Mouse (Mus musculus) cerebellum, postnatal 10 days (tissue): ENCODE measurements around the gene Dhx57.
"Not testable (repeated sequence)": the region's sequence is repeated elsewhere in the genome, so short reads cannot be mapped to it uniquely, and the experiment has no call there.

Source experiments
- DNase-seq, 2 experiments: peaks; one replicate each; pipeline ENCODE4 v3.0.0; 2021; ENCODE audit warnings: mixed read lengths in 2 of 2

Dhx57 gene

DNA sequence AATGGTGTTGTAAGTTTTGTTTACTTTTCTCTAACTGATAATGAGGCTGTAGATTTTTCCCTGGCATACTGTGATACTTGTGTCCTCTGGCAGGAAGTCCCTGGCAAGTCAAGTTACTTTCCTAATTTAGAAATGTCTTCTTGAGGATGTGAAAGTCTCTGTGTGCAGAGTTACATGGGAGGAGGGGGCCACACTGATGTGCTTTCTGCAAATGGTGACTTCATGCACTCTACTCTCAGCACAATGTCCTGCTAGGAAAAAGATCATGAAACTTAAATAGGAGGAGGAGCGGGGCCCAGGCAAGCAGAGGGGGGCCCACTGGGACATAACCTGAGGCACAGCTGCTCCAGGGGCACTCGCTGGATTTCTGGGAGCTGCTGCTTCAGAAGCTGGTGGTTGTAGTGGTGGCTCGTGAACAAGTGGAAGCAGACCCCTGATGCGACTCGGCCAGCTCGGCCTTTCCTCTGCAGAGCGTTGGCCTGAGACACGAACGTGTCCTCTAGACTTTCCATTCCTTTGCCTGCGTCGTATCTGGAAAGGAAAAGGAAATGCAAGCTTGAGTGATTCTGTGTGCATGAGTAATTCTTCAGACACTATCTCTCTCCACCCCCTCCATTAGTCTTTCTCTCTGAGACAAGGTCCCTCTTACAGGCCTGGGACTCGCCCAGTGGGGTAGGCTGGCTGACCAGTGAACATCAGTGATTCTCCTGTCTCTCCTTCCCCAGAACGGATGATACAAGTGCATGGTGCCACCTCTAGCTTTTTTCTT is 37.3 kb downstream of the Dhx57 start:
- DNase-seq, result no peak

DNA sequence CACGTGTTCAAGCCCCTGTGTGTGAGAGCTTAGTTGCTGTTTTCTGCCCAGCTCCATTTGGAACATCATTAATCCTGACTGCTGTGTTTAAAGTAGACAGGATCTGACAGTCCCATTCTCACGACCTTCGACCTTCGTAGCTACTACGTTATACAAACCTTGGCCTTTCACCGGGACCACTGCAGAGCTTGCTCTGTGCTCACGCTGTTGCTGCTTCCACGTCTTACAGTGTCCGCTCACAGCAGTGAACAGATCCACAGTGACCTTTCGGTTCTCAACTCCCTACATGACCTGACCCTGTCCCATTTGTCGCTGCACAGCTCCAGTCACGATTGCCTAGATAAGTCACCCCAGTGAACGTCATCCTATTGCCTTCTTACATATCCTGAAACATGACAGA is 47.2 kb downstream of the Dhx57 start:
- DNase-seq, result no peak

DNA sequence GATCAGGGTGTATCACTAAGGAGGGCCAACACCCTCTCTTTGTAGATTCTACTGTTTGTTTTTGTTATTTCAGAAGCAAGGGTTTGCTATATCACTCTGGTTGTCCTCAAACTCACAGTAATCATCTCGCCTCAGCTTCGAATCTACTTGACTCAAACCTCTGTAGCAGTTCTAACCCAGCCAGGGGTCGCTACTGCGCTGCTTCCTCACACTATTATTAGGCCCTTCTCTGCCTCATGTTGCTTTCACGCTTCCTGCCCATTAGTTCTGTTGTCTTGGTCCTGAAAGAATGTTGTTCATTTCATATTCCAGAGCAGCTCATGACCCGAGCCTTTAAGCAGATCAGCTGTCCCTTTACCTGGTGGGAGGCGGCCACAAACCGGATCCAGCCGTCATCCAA is 48.7 kb downstream of the Dhx57 start:
- DNase-seq, result no peak

GRCm38 (mm10) chr17:80237475-80237874 is 52.8 kb downstream of the Dhx57 start:
- no peak for DNase-seq

GRCm38 (mm10) chr17:80236805-80237204 is 53.5 kb downstream of the Dhx57 start:
- no peak for DNase-seq

DNA sequence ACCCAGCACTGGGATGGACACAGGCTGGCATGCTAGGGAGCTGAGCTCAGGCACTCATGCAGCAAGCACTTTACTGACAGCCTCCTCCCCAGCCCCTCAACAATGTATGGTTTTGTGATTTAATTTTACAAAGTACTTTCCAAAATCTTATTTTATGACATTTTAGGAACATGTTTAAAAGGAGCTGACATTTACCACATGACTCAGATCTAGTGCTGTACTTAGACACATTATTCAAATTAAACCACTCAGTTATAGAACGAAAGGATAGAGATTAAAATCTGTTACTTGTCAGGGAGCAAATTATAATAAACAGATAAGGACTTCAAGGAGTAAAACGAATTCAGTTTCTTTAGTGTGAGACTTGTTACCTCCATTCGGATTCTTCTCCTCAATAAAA is 54.8 kb downstream of the Dhx57 start:
- DNase-seq, result no peak

- no peak for DNase-seq
Measured at GRCm38 (mm10) chr17:80234376-80234775, 55.9 kb downstream of the Dhx57 start.

GRCm38 (mm10) chr17:80233844-80234243 is 56.4 kb downstream of the Dhx57 start:
- no peak for DNase-seq

- peak; percentile 31 to 54 for DNase-seq
Measured at GRCm38 (mm10) chr17:80229396-80229795, 60.9 kb downstream of the Dhx57 start.

GRCm38 (mm10) chr17:80225142-80225541 is 65.1 kb downstream of the Dhx57 start:
- not testable (repeated sequence) for DNase-seq

- DNase-seq, result peak; percentile 89 to 90
Measured at GRCm38 (mm10) chr17:80224326-80225116, 65.8 kb downstream of the Dhx57 start, which contains the start of gene Gemin6. Gene Gemin6, plus strand, starts transcription at chr17:80224441.

DNA sequence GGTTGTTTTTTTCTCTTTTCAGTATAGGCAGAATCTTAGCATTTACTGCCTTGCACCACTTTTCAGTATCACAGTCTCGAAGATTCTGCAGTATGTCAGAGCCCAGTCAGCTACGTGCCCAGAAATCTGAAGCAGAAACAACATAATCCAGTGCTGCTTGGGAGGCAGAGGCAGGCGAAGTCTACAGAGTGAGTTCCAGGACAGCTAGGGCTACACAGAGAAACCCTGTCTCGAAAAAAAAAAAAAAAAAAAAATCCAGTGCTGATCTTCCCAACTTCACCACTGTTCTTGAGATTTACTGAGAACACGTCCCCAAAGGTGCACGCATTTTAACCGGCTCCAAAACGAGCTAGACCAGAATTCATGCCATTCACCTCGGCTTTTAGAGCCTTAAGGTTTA is 66.4 kb downstream of the Dhx57 start:
- no peak for DNase-seq

- DNase-seq, result no peak
Measured at GRCm38 (mm10) chr17:80221890-80222628, 68.2 kb downstream of the Dhx57 start.

DNA sequence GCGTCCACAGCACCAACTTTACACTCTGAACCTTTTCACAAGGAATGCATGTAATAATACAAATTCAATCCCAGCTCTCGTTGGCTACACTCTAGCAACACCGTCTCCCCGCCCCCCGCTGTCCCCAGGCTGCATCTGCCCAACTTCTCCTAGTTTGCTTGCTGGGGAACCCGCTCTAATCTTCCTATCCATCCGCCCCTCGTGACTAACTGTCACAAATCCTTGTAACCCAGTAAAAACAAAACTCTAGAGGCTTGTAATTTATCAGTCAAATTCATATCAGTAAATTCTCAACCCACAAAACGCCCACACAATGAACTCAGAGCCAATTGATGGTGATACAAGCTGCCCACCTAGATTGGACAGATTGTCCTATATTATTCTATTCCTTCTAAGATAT is 69.1 kb downstream of the Dhx57 start:
- no peak for DNase-seq

DNA sequence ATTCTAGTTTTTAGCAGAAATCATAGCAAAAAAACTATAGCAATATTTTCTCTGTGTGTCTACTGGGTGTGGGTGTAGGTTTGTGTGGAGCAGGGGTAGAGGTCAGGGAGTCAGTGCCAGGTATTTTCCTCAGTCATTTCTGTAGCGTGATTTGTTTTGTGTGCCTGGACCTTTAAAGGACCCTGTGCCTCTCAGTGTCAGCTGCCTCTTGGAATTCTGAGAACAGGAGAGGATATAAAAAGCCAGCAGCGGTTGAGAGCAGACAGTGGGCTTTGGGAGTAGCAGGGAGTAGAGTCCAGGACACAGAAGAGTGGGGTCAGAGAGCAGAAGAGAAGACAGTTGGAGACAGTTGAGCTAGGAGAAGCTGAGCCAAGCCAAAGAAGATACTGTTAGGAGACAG is 70.1 kb downstream of the Dhx57 start:
- DNase-seq, result no peak

DNA sequence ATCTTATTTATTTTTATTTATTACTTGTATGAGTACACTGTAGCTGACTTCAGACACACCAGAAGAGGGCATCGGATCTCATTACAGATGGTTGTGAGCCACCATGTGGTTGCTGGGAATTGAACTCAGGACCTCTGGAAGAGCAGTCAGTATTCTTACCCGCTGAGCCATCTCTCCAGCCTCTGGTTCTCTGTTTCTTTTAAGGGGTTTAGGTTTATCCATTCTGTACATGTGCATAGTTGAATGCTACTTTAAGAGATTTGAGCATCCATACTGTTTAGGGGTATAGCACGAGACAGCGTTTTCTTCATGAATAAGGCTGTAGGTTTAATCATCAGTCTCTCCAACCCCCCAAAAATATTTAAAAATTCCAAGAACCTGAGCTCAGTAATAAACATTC is 76.3 kb downstream of the Dhx57 start:
- not testable (repeated sequence) for DNase-seq

DNA sequence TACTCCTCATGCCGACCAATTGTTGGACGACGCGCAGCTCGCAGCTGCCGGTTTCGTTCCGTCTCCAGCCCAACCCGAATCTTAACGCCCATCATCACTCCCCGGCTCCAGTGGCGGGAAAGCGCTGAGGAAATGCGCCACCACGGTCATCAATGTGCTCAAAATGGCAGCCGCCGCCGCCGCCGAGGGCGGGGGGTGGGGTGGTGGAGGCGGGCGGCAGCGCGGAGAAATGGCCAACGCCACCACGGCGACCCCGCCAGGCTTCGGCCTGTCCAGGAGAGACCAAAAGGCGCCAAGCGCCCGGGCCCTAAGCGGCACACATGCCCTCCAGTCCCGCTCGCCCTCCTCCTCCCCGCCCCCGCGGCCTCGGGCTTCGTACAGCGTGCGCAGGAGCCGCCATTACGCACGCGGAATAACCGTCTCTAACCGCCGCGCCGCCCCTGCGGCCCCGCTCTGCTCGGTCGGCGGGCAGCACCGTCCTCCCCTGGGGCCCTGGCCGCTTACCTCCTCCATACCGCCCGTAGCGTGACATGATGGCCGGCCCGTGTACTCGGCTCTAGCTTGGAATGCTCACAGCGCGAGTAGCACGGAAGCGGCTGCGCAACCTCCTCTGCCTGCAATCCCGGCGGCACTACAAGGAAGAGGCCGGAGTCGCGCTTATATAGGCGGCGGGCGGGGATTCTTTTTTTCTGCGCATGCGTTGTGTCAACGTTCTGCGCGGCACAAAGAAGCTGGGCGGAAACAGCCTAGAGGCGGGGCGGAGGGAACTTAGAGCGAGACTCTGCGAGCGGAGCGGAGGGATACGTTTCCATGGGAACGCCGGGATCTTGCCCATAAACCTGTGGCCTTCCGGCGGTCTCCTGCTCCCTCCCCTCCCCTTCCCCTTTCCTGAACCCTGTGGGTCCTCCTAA is 83.3 kb downstream of the Dhx57 start, which contains the start of the genes Srsf7 and Ttc39d:
TSS of gene Srsf7 (minus strand) at position 637 of the 911 bp plus-strand sequence.
TSS of gene Ttc39d (plus strand) at position 790 of the 911 bp plus-strand sequence.
- peak; percentile 99 for DNase-seq

DNA sequence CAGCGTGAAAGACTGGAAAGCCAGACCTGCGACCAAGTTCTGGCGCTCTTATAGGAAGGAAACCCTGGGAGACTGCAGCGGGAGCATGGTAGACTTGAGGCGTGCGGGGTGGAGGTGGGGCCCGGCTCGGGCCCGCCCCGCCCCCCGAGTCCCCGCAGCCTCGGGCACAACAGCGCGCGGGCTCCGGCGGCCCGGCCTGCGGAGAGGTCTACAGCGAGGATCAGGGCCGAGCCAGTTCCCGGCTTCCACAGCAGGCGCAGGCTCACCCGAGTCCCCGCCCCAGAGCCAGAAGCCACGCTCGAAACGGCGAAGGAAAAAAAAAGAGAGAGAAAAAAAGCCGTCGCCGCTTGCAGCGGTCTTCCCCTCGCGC is 84.0 kb downstream of the Dhx57 start:
- peak; percentile 77 to 80 for DNase-seq

DNA sequence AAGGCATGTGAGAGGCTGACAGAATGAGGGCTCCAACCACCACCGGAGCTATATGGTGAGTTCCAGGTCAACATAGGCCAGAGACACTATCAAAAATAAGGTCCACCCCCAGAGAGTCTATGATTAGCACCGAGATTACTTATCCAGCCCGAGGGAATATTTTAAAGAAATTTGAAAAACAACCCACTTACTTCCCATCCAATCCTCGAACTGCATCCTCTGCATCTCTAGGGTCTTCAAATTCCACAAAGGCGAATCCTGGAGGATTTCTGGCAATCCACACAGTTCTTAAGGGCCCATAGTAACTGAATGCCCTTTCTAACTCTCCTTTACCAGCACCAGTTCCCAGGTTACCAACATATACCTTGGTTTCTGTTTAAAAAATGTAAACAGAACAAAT is 84.6 kb downstream of the Dhx57 start:
- no peak for DNase-seq

DNA sequence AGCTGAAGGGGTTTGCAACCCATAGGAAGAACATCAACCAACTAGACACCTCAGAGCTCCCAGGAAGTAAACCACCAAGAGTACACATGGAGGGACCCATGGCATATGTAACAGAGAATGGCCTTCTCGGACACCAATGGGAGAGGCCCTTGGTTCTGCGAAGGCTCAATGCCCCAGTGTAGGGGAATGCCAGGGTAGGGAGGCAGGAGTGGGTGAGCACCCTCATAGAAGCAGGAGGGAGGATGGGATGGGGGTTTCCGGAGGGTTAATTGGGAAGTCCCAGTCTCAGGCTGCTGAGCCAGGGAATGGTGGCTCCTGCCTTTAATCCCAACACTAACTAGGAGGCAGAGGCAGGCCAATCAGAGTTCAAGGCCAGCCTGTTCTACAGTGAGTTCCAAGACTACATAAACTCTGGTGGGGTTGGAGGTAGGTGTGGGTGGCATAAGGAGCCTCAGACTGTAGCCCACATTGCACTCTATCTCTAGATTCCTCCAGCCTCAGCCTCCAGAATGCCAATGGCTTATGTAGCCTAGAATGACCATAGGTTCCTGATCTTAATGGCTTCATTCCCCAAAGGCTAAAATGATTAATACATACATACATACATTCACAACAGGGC is 91.0 kb downstream of the Dhx57 start:
- no peak for DNase-seq

DNA sequence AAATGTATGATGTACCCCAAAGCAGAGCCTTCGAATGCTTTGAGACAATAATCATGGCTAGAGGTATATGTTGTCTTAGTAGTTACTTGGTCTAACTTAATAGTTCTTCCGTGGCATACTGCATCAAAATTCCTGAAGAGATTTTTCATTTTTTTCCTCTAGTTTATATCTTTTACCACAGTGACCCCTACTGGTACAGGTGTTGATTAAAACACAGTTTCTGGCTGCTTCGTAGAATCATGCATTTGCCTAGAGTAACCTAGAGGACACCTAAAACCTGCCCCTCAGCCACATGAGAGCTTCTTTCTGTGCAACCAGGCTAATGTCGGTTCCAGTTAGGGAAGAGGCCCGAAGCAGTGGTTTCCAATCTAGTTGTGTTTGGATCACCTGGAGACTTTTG is 97.2 kb downstream of the Dhx57 start:
- peak; percentile 21 to 81 for DNase-seq
